Mouse (Mus musculus): Measurements from ENCODE around the gene Celf2. TPM values are rescaled to one million over a fixed set of nuclear protein-coding genes. Genes with fewer than 3 reads are reported as not detected.

Celf2 gene
- polyA plus RNA-seq, 1 experiment, result 8.9 TPM

DNA sequence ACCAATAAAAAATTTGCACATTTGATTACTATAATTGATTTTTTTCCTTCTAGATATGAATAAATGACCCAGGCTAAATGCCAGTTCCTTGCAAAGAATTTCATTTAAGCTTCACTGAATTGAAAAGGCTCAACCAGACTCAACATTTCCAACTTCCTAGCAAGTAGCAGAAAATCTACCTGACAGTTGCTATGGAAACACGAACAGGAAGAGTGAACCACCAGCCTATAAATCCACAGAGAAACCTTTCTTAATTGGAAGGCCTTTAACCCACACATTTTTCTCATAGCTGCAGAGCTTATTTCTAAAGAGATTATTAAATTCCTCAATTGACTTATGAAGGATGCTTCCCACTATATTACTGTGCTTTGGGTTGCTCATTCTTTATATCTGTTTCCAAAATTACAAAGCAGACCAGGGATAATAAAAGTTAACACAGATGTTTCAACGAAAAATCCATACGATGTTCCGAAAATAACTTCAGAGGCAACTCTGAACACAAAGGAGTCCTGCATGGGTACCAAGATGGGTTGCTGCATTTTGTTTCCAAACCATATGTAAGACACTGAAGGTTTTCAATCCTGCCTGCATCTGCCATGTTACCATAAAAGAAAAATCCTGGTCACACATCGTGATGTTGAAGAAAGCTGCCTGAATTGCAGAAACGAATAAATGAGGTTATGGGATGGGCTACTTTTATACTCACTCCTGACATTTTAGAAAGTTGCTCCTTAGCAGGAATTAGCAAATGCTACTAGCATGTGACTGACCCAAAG, 22.0 kb upstream of the Celf2 start:
- TF ChIP-seq POLR2A (IDR thresholded peaks at IDR 0.05; ENCODE audit: low read depth, low read length), result no peak
- no peak for TF ChIP-seq CTCF (IDR thresholded peaks at IDR 0.05; ENCODE audit: extremely low read depth, insufficient read length, insufficient replicate concordance, low read depth, low read length)
- 90% methylated on average over 6 of the region's 6 CpGs for WGBS
- H3K36me3 ChIP-seq (ENCODE audit: control insufficient read depth, insufficient read depth, low read length), result no peaks in the 10 kb centered on the region
- H3K4me1 ChIP-seq (ENCODE audit: control insufficient read depth, insufficient read depth, insufficient read length, low read length), result no peaks in the 10 kb centered on the region
- no peaks in the 10 kb centered on the region for H3K27me3 ChIP-seq (ENCODE audit: control insufficient read depth, insufficient read depth, low read length)
- H3K4me3 ChIP-seq (ENCODE audit: low read depth, low read length), result no peak overlapping the region
- H3K27ac ChIP-seq (ENCODE audit: insufficient read depth, low read depth, low read length), result no peak overlapping the region

GRCm38 (mm10) chr2:7530461-7531184, 21.3 kb upstream of the Celf2 start:
- no peak overlapping the region for H3K27ac ChIP-seq (ENCODE audit: insufficient read depth, low read depth, low read length)
- WGBS, result 82% methylated on average over 8 of the region's 8 CpGs
- H3K36me3 ChIP-seq (ENCODE audit: control insufficient read depth, insufficient read depth, low read length), result no peaks in the 10 kb centered on the region
- H3K4me1 ChIP-seq (ENCODE audit: control insufficient read depth, insufficient read depth, insufficient read length, low read length), result no peaks in the 10 kb centered on the region
- no peak overlapping the region for H3K4me3 ChIP-seq (ENCODE audit: low read depth, low read length)
- no peak for TF ChIP-seq CTCF (IDR thresholded peaks at IDR 0.05; ENCODE audit: extremely low read depth, insufficient read length, insufficient replicate concordance, low read depth, low read length)
- TF ChIP-seq POLR2A (IDR thresholded peaks at IDR 0.05; ENCODE audit: low read depth, low read length), result no peak
- no peaks in the 10 kb centered on the region for H3K27me3 ChIP-seq (ENCODE audit: control insufficient read depth, insufficient read depth, low read length)

DNA sequence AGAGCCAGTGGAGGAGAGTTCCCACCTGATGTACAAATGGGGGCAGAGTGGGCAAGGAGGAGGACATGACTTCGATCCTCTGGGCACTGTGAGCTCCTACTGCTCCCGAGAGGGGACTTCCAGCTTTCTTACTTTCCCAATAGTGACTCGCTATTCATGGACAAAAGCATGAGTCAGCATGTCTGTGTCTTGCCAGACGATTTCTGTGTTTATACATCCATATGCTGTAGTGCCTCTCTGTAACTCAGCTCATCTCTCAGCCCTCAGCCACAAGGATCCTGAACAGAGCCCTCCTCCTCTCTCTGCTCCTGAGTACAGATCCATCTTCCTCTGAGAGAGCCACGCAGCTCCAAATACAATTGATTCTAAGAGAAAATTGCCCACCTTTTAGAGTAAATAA, 20.3 kb upstream of the Celf2 start:
- H3K4me1 ChIP-seq (ENCODE audit: control insufficient read depth, insufficient read depth, insufficient read length, low read length), result no peaks in the 10 kb centered on the region
- H3K27me3 ChIP-seq (ENCODE audit: control insufficient read depth, insufficient read depth, low read length), result no peaks in the 10 kb centered on the region
- H3K27ac ChIP-seq (ENCODE audit: insufficient read depth, low read depth, low read length), result no peak overlapping the region
- no peaks in the 10 kb centered on the region for H3K36me3 ChIP-seq (ENCODE audit: control insufficient read depth, insufficient read depth, low read length)
- TF ChIP-seq CTCF (IDR thresholded peaks at IDR 0.05; ENCODE audit: extremely low read depth, insufficient read length, insufficient replicate concordance, low read depth, low read length) (no peak), POLR2A (IDR thresholded peaks at IDR 0.05; ENCODE audit: low read depth, low read length) (no peak)
- no peak overlapping the region for H3K4me3 ChIP-seq (ENCODE audit: low read depth, low read length)
- 39% methylated on average over 5 of the region's 5 CpGs for WGBS

DNA sequence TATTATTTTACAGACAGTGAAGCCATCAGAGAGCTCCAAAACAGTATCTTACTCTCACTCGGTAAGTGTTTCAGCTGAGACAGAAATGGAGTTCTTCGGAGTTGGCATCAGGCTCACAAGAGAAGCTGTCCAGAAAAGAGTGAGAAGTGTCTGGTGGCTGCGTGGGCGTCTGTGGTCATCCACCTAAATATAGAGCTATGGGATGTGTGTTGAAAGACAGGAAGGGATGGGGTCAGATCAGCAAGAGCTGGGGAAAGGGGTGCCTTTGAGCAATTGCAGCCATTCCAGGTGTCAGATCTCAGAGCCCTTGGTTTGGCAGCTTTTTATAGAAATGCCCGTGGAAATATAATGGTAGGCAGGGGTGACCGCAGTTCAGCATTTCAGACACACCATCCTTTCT, 17.3 kb upstream of the Celf2 start:
- Histone ChIP-seq H3K27me3 (ENCODE audit: control insufficient read depth, insufficient read depth, low read length) (no peaks in the 10 kb centered on the region), H3K36me3 (ENCODE audit: control insufficient read depth, insufficient read depth, low read length) (no peaks in the 10 kb centered on the region), H3K4me3 (ENCODE audit: low read depth, low read length) (no peak overlapping the region), H3K27ac (ENCODE audit: insufficient read depth, low read depth, low read length) (no peak overlapping the region), H3K4me1 (ENCODE audit: control insufficient read depth, insufficient read depth, insufficient read length, low read length) (no peaks in the 10 kb centered on the region)
- TF ChIP-seq CTCF (IDR thresholded peaks at IDR 0.05; ENCODE audit: extremely low read depth, insufficient read length, insufficient replicate concordance, low read depth, low read length) (no peak), POLR2A (IDR thresholded peaks at IDR 0.05; ENCODE audit: low read depth, low read length) (no peak)
- 76% methylated on average over 6 of the region's 6 CpGs for WGBS

DNA sequence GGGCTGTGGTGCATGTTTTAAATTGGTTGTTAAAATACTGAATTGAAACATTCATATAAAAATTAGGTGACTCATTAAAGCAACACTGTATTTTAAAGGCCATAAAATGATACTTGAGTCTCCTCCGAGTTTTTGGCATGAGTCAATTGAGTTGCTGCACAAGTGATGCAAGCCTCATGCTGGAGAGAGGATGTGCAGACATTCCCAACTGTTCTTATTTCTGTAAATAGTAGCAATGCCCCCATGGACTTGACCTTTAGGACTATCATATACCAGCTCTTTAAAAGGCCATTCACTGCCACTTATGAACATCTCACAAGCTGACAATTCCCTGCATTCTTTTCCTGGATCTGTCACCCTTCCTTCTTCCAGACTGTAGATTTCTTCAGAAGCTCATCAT, 10.1 kb upstream of the Celf2 start:
- 64% methylated on average over 1 of the region's 1 CpGs for WGBS
- no peaks in the 10 kb centered on the region for H3K36me3 ChIP-seq (ENCODE audit: control insufficient read depth, insufficient read depth, low read length)
- TF ChIP-seq POLR2A (IDR thresholded peaks at IDR 0.05; ENCODE audit: low read depth, low read length) (no peak), CTCF (IDR thresholded peaks at IDR 0.05; ENCODE audit: extremely low read depth, insufficient read length, insufficient replicate concordance, low read depth, low read length) (no peak)
- H3K27ac ChIP-seq (ENCODE audit: insufficient read depth, low read depth, low read length), result no peak overlapping the region
- H3K4me1 ChIP-seq (ENCODE audit: control insufficient read depth, insufficient read depth, insufficient read length, low read length), result no peaks in the 10 kb centered on the region
- no peaks in the 10 kb centered on the region for H3K27me3 ChIP-seq (ENCODE audit: control insufficient read depth, insufficient read depth, low read length)
- no peak overlapping the region for H3K4me3 ChIP-seq (ENCODE audit: low read depth, low read length)

DNA sequence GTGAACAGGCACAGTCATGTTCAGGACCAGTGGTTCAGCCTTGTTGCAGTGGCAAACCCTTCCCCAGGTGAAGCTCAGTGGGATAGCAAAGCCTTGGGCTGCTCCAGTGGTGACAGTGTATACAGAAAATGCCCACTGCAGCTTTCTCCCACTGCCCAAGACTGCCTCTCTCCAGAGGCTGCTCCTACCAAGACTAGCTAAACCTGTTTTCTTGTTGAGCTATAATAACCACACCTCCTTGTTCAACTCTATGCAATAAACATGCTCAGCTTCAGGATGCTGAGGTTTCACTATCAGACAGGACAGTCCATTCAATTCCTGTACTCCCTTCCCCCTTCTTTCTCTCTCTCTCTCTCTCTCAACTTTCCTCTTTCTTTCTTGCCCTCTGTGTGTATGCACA, 15.9 kb downstream of the Celf2 start:
- H3K27me3 ChIP-seq (ENCODE audit: control insufficient read depth, insufficient read depth, low read length), result no peaks in the 10 kb centered on the region
- H3K27ac ChIP-seq (ENCODE audit: insufficient read depth, low read depth, low read length), result no peak overlapping the region
- H3K36me3 ChIP-seq (ENCODE audit: control insufficient read depth, insufficient read depth, low read length), result no peaks in the 10 kb centered on the region
- TF ChIP-seq CTCF (IDR thresholded peaks at IDR 0.05; ENCODE audit: extremely low read depth, insufficient read length, insufficient replicate concordance, low read depth, low read length) (no peak), POLR2A (IDR thresholded peaks at IDR 0.05; ENCODE audit: low read depth, low read length) (no peak)
- no peak overlapping the region for H3K4me3 ChIP-seq (ENCODE audit: low read depth, low read length)
- no peaks in the 10 kb centered on the region for H3K4me1 ChIP-seq (ENCODE audit: control insufficient read depth, insufficient read depth, insufficient read length, low read length)

DNA sequence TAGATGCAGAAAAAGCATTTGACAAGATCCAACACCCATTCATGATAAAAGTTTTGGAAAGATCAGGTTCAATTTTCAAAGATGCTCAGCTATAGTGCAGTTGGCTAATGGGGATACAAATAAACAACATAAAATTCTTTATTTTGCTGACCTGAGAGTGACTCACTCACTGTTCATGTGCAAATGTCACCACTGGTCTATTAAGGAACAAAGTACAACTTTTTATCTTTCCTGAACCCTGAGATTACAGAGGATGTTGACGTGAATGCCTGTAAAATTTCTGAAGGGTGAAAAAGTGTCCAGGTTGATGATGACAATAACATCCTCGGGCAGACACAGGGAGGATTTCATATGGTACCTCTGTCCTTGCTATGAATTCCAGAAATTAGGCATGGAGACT, 24.4 kb downstream of the Celf2 start:
- no peak overlapping the region for H3K27ac ChIP-seq (ENCODE audit: insufficient read depth, low read depth, low read length)
- H3K27me3 ChIP-seq (ENCODE audit: control insufficient read depth, insufficient read depth, low read length), result no peaks in the 10 kb centered on the region
- no peaks in the 10 kb centered on the region for H3K4me1 ChIP-seq (ENCODE audit: control insufficient read depth, insufficient read depth, insufficient read length, low read length)
- no peak overlapping the region for H3K4me3 ChIP-seq (ENCODE audit: low read depth, low read length)
- WGBS, result 24% methylated on average over 2 of the region's 2 CpGs
- no peaks in the 10 kb centered on the region for H3K36me3 ChIP-seq (ENCODE audit: control insufficient read depth, insufficient read depth, low read length)
- TF ChIP-seq CTCF (IDR thresholded peaks at IDR 0.05; ENCODE audit: extremely low read depth, insufficient read length, insufficient replicate concordance, low read depth, low read length) (no peak), POLR2A (IDR thresholded peaks at IDR 0.05; ENCODE audit: low read depth, low read length) (no peak)
